Mouse (Mus musculus) layer of hippocampus, postnatal 14 days (tissue): ENCODE results near the gene Cth. TPM values are rescaled to one million over a fixed set of nuclear protein-coding genes. Genes with fewer than 3 reads are reported as not detected.

Experiments used
- total RNA-seq, 2 experiments: library from RNA; stranded (reverse); gene quantifications; 2 replicates each; pipeline ENCODE4 v1.2.3; 2021

Gene Cth
- total RNA-seq, 2 experiments from 2014 or later = 8.8 to 10.3 TPM

Other genes starting within 250 kb of the Cth start
- 100 to 1,000 TPM; 117 to 120 TPM for gene Ankrd13c, start 22.2 kb upstream of the Cth start, total RNA-seq
- gene Srsf11, start 111.6 kb upstream of the Cth start, total RNA-seq = 100 to 1,000 TPM; 157 to 191 TPM
- 10 to 100 TPM; 26.2 to 29.1 TPM for gene Lrrc40, start 111.6 kb upstream of the Cth start, total RNA-seq